Mouse (Mus musculus): ENCODE data around the gene Rwdd2a.
"Not testable (repeated sequence)": the region's sequence is repeated elsewhere in the genome, so short reads cannot be mapped to it uniquely, and the experiment has no call there.

Gene Rwdd2a

GRCm38 (mm10) chr9:86592676-86593668 is 21.2 kb downstream of the Rwdd2a start:
- DNase-seq (ENCODE audit: low spot score) = no peak

GRCm38 (mm10) chr9:86594357-86594767 is 22.6 kb downstream of the Rwdd2a start:
- not testable (repeated sequence) for DNase-seq (ENCODE audit: low spot score)

GRCm38 (mm10) chr9:86596983-86597382 is 25.2 kb downstream of the Rwdd2a start:
- DNase-seq (ENCODE audit: low spot score) = not testable (repeated sequence)

DNA sequence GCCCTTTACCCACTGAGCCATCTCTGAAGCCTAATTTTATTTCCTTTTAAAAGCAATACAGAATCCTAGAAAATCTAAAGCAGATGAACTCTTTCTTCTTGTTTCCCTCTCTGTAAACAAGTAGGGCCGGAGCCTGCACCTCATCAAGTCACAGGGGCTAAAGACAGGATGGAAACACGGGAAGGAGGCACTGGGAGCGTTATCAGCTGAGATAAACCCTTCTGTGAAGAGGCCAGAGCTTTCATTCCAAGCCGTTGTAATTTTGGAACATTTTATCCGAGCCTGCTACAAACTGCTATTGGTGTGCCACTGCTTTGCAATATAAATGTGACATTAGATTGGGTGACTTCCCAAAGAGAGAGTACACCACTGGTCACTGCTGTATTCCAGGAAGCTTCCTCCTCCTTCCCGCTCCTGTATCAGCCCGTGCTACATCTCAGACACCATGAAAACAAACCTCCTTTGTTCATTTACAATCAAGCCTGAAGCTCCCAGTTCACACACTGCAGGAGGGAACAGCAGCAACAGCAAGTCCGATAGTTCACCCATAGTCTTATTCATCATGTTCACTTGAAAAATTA is 28.0 kb downstream of the Rwdd2a start:
- DNase-seq (ENCODE audit: low spot score) = no peak

GRCm38 (mm10) chr9:86605776-86606175 is 34.0 kb downstream of the Rwdd2a start:
- DNase-seq (ENCODE audit: low spot score) = no peak

- no peak for DNase-seq (ENCODE audit: low spot score)
Observed at GRCm38 (mm10) chr9:86612091-86612490, 40.3 kb downstream of the Rwdd2a start.

- DNase-seq (ENCODE audit: low spot score) = no peak
Observed at GRCm38 (mm10) chr9:86615765-86616164, 44.0 kb downstream of the Rwdd2a start.

DNA sequence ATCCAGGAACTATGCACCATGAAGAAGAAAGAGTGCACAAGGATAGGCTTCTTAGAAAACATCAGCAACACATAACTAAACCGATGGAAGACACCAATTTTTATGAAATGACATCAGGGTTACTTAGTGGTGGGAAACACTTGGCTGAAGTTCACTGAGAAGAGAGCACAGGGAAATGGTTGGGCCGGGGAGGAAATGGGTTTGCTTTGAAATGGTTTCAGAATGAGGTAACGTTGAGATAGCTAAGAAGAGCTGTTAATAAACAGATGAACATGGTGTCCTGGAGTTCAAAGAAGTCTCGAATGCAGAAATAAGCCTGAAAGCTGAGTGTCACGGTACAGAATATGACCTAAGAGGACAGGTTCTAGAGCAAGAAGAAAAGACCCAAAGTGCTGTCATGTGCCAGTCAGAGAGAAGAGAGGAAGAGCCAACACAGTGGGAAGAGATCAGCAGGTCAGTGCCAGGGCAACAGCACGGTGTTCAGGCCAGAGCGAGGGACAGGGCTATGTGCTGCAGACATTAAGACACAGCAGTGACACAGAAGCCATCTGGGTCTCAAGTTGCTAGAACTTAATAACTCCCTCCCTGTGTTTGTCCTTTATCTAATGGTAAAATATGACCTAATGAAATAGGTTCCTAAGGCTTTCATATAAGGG is 46.2 kb downstream of the Rwdd2a start:
- DNase-seq (ENCODE audit: low spot score) = no peak

DNA sequence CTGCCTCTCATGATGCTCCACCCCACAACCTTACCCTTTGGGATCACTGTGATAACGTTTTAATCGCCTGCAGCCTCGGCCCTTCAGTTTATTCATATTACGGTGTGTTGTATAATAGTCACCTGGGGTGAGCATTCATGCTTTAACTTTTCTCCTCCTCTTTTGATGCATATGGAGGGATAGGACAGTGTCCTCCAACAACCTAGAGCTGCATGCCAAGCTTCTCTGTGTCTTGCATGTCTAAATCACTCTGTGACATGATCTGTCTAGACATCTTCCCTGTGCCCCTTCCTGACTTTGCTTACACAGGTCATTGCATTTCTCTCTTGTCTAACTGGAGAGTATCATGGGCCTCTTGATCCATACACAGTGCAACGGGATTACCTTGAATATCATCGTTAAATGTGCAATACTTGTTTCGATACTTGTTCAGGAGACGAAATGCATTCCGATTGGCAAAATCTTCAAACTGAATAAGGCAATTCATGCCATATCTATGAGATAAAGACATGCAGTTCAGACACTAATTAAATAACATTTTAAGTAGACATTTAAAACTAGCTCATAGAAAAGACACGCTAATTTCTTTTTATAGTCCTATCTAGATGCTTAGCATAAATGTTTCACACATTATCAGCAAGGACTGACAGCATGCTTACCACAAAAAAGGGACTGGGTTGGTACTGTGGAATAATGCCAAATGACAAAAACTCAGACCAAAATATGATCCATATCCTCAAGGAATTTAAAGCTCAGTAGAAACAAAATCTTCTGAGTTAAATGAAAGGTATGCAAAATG is 47.7 kb downstream of the Rwdd2a start:
- no peak for DNase-seq (ENCODE audit: low spot score)

GRCm38 (mm10) chr9:86622062-86622461 is 50.3 kb downstream of the Rwdd2a start:
- no peak for DNase-seq (ENCODE audit: low spot score)

DNA sequence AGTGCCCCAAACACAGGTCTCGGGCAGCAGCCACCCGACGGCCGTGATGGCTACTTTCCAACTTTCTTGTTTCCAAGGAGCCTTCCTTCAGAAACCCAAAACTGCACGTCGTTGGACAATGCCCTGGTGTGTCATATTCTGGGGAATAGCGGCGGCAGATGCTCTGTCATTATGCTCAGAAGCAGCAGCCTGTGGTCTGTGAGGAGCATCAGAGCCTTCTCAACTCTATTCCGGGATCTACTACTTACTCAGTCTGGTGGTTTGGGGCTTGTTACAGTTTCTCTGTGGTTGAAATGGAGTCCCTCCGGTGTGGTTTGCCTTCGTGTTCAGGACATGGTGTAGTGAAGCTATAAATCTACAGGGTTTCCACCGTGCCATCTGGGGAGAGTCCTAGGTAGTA is 52.2 kb downstream of the Rwdd2a start:
- DNase-seq (ENCODE audit: low spot score) = no peak

Data from urinary bladder, postnatal 10 days (tissue).